Mouse (Mus musculus): Measurements from ENCODE around the gene Usp10. TPM values are rescaled to one million over a fixed set of nuclear protein-coding genes. Genes with fewer than 3 reads are reported as not detected.

Usp10 gene
- total RNA-seq, 4 experiments from 2014 or later, result 82.7 to 98.6 (median 89.4) TPM

GRCm38 (mm10) chr8:119915298-119915697, 5.1 kb downstream of the Usp10 start:
- DNase-seq (ENCODE audit: low spot score in 2 of 2), result no peak

GRCm38 (mm10) chr8:119916237-119916892, 6.2 kb downstream of the Usp10 start:
- DNase-seq (ENCODE audit: low spot score in 2 of 2), result no peak

GRCm38 (mm10) chr8:119917415-119917814, 7.3 kb downstream of the Usp10 start:
- no peak for DNase-seq (ENCODE audit: low spot score in 2 of 2)

GRCm38 (mm10) chr8:119918155-119918567, 8.0 kb downstream of the Usp10 start:
- DNase-seq (ENCODE audit: low spot score in 2 of 2), result no peak

GRCm38 (mm10) chr8:119923259-119923658, 13.1 kb downstream of the Usp10 start:
- no peak for DNase-seq (ENCODE audit: low spot score in 2 of 2)

GRCm38 (mm10) chr8:119925428-119925827, 15.3 kb downstream of the Usp10 start:
- DNase-seq (ENCODE audit: low spot score in 2 of 2), result no peak

GRCm38 (mm10) chr8:119926474-119926873, 16.3 kb downstream of the Usp10 start:
- DNase-seq (ENCODE audit: low spot score in 2 of 2), result no peak

GRCm38 (mm10) chr8:119927422-119928092, 17.4 kb downstream of the Usp10 start:
- DNase-seq (ENCODE audit: low spot score in 2 of 2), result no peak

- DNase-seq (ENCODE audit: low spot score in 2 of 2), result no peak
These were observed 21.2 kb downstream of the Usp10 start for GRCm38 (mm10) chr8:119931317-119931716.

GRCm38 (mm10) chr8:119933681-119934080, 23.5 kb downstream of the Usp10 start:
- no peak for DNase-seq (ENCODE audit: low spot score in 2 of 2)

- DNase-seq (ENCODE audit: low spot score in 2 of 2), result no peak
These were observed 25.4 kb downstream of the Usp10 start for GRCm38 (mm10) chr8:119935541-119935940.

GRCm38 (mm10) chr8:119938481-119938880, 28.3 kb downstream of the Usp10 start:
- no peak for DNase-seq (ENCODE audit: low spot score in 2 of 2)

GRCm38 (mm10) chr8:119939336-119939735, 29.2 kb downstream of the Usp10 start:
- no peak for DNase-seq (ENCODE audit: low spot score in 2 of 2)

- DNase-seq (ENCODE audit: low spot score in 2 of 2), result no peak
These were observed 31.3 kb downstream of the Usp10 start for GRCm38 (mm10) chr8:119941471-119941870.

- DNase-seq (ENCODE audit: low spot score in 2 of 2), result no peak
These were observed 33.5 kb downstream of the Usp10 start for GRCm38 (mm10) chr8:119943616-119944015.

GRCm38 (mm10) chr8:119944096-119944811, 34.1 kb downstream of the Usp10 start:
- DNase-seq (ENCODE audit: low spot score in 2 of 2), result peak; percentile 48 to 79

- DNase-seq (ENCODE audit: low spot score in 2 of 2), result no peak
These were observed 36.2 kb downstream of the Usp10 start for GRCm38 (mm10) chr8:119946326-119946865.

- no peak for DNase-seq (ENCODE audit: low spot score in 2 of 2)
These were observed 37.5 kb downstream of the Usp10 start for GRCm38 (mm10) chr8:119947653-119948052.

- DNase-seq (ENCODE audit: low spot score in 2 of 2), result no peak
These were observed 38.2 kb downstream of the Usp10 start for GRCm38 (mm10) chr8:119948340-119948739.

- DNase-seq (ENCODE audit: low spot score in 2 of 2), result no peak
These were observed 42.1 kb downstream of the Usp10 start for GRCm38 (mm10) chr8:119952282-119952681.

- DNase-seq (ENCODE audit: low spot score in 2 of 2), result peak; percentile 58 to 59
These were observed 42.6 kb downstream of the Usp10 start for GRCm38 (mm10) chr8:119952747-119953146.

GRCm38 (mm10) chr8:119955333-119955732, 45.2 kb downstream of the Usp10 start:
- peak in 1 of 2 experiments; percentile 39 for DNase-seq (ENCODE audit: low spot score in 2 of 2)

Measured in layer of hippocampus, adult 8-10 months (tissue).